Mouse (Mus musculus): ENCODE measurements at regions not wholly inside any gene's neighbourhood (a gene's known extent, or its start where the extent isn't known, plus 50 kb on each side); places are given as distances from the start of the nearest gene placed in this dataset.

- H3K27ac ChIP-seq (ENCODE audit: insufficient read depth, low read depth, low read length) = no peak overlapping the region
- WGBS = 94% methylated on average over 3 of the region's 3 CpGs
- no peak overlapping the region for H3K4me3 ChIP-seq (ENCODE audit: insufficient read depth, low read depth, low read length)
- H3K4me1 ChIP-seq (ENCODE audit: control insufficient read depth, insufficient read depth, low read length) = no peaks in the 10 kb centered on the region
- TF ChIP-seq CTCF (IDR thresholded peaks at IDR 0.05; ENCODE audit: insufficient read depth, low read depth, low read length) (no peak), POLR2A (IDR thresholded peaks at IDR 0.05; ENCODE audit: insufficient read depth, low read depth, low read length) (no peak)
Measured at GRCm38 (mm10) chr7:75923951-75924467, 75.9 kb downstream of the Klhl25 start.

DNA sequence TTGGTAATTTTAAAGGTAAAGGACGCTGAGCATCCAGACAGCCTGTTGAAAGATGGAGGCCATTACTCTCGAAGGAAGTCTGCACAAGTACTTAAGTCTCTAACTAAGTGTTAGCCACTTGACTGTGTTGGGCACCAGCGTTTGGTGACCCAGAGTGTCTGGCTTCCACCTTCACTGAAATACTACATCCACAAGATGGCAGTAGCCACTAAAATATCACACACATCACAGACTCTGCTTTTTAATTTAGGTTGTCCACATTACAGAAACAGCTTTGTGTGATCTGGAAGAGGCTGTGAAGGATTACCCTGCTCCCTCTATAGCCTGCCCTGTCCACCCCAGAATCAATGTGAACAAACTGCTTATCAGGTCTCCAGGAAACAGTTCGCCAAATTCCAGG lies 79.4 kb downstream of the Klhl25 start:
- no peak for TF ChIP-seq CTCF (IDR thresholded peaks at IDR 0.05; ENCODE audit: insufficient read depth, low read depth, low read length)
- no peak for TF ChIP-seq POLR2A (IDR thresholded peaks at IDR 0.05; ENCODE audit: insufficient read depth, low read depth, low read length)
- 27% methylated on average over 4 of the region's 4 CpGs for WGBS
- no peak overlapping the region for H3K27ac ChIP-seq (ENCODE audit: insufficient read depth, low read depth, low read length)
- H3K4me1 ChIP-seq (ENCODE audit: control insufficient read depth, insufficient read depth, low read length) = no peaks in the 10 kb centered on the region
- H3K4me3 ChIP-seq (ENCODE audit: insufficient read depth, low read depth, low read length) = no peak overlapping the region

GRCm38 (mm10) chr7:75943844-75944243 lies 95.7 kb downstream of the Klhl25 start:
- Histone ChIP-seq H3K27ac (ENCODE audit: insufficient read depth, low read depth, low read length) (no peak overlapping the region), H3K4me1 (ENCODE audit: control insufficient read depth, insufficient read depth, low read length) (no peaks in the 10 kb centered on the region), H3K4me3 (ENCODE audit: insufficient read depth, low read depth, low read length) (no peak overlapping the region)
- TF ChIP-seq CTCF (IDR thresholded peaks at IDR 0.05; ENCODE audit: insufficient read depth, low read depth, low read length) (no peak), POLR2A (IDR thresholded peaks at IDR 0.05; ENCODE audit: insufficient read depth, low read depth, low read length) (no peak)
- WGBS = 51% methylated on average over 3 of the region's 3 CpGs

- TF ChIP-seq POLR2A (IDR thresholded peaks at IDR 0.05; ENCODE audit: insufficient read depth, low read depth, low read length) (no peak), CTCF (IDR thresholded peaks at IDR 0.05; ENCODE audit: insufficient read depth, low read depth, low read length) (no peak)
- 72% methylated on average over 9 of the region's 9 CpGs for WGBS
- Histone ChIP-seq H3K27ac (ENCODE audit: insufficient read depth, low read depth, low read length) (no peak overlapping the region), H3K4me3 (ENCODE audit: insufficient read depth, low read depth, low read length) (no peak overlapping the region), H3K4me1 (ENCODE audit: control insufficient read depth, insufficient read depth, low read length) (no peaks in the 10 kb centered on the region)
Measured at GRCm38 (mm10) chr7:75955671-75956070, 107.6 kb downstream of the Klhl25 start.

GRCm38 (mm10) chr7:75957366-75957765 lies 109.3 kb downstream of the Klhl25 start:
- Histone ChIP-seq H3K27ac (ENCODE audit: insufficient read depth, low read depth, low read length) (no peak overlapping the region), H3K4me3 (ENCODE audit: insufficient read depth, low read depth, low read length) (no peak overlapping the region), H3K4me1 (ENCODE audit: control insufficient read depth, insufficient read depth, low read length) (no peaks in the 10 kb centered on the region)
- 85% methylated on average over 5 of the region's 5 CpGs for WGBS
- TF ChIP-seq POLR2A (IDR thresholded peaks at IDR 0.05; ENCODE audit: insufficient read depth, low read depth, low read length) = no peak
- TF ChIP-seq CTCF (IDR thresholded peaks at IDR 0.05; ENCODE audit: insufficient read depth, low read depth, low read length) = no peak

GRCm38 (mm10) chr7:75959903-75960620 lies 112.0 kb downstream of the Klhl25 start:
- no peak overlapping the region for H3K27ac ChIP-seq (ENCODE audit: insufficient read depth, low read depth, low read length)
- H3K4me1 ChIP-seq (ENCODE audit: control insufficient read depth, insufficient read depth, low read length) = no peaks in the 10 kb centered on the region
- WGBS = 82% methylated on average over 14 of the region's 14 CpGs
- H3K4me3 ChIP-seq (ENCODE audit: insufficient read depth, low read depth, low read length) = no peak overlapping the region
- TF ChIP-seq POLR2A (IDR thresholded peaks at IDR 0.05; ENCODE audit: insufficient read depth, low read depth, low read length) (no peak), CTCF (IDR thresholded peaks at IDR 0.05; ENCODE audit: insufficient read depth, low read depth, low read length) (no peak)

DNA sequence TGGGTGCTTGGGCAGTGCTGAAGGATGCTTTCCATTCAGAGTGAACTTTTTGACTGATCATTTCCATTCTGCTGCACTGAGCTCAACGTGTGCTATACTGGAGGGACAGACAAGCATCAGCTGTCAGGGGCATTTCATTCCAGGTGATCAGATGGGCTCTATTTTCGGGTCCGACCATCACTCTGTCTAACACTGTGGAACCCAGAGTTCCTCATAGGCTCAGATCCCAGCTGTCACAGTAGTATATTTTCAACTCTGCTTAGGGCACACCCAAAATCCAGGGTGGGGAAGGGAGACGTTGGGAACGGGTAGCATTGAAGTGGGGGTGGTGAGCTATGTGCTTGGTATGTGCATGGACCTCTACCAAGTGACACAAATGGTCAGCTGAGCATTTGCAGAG lies 120.1 kb downstream of the Klhl25 start:
- no peak overlapping the region for H3K4me3 ChIP-seq (ENCODE audit: insufficient read depth, low read depth, low read length)
- H3K4me1 ChIP-seq (ENCODE audit: control insufficient read depth, insufficient read depth, low read length) = no peaks in the 10 kb centered on the region
- no peak for TF ChIP-seq CTCF (IDR thresholded peaks at IDR 0.05; ENCODE audit: insufficient read depth, low read depth, low read length)
- TF ChIP-seq POLR2A (IDR thresholded peaks at IDR 0.05; ENCODE audit: insufficient read depth, low read depth, low read length) = no peak
- no peak overlapping the region for H3K27ac ChIP-seq (ENCODE audit: insufficient read depth, low read depth, low read length)
- WGBS = 90% methylated on average over 5 of the region's 5 CpGs

DNA sequence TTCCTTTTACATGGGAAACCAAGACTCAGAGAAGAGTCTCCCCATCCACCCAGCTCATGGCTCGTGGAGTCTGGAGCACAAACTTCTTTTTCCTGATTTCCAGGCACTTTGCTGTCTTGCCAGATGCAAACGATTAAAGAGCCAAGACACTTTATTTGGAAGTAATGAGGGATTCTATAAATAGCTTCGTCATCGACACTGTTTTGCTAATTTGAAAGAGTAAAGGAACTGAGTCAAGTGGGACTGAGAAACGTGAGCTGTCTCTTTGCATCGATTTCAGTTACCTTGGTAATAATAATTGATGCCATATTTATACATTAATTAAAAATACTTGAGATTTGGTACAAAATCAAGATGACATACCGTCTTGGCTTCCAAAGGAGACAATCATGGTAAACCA lies 122.8 kb downstream of the Klhl25 start:
- H3K4me1 ChIP-seq (ENCODE audit: control insufficient read depth, insufficient read depth, low read length) = no peaks in the 10 kb centered on the region
- 27% methylated on average over 7 of the region's 7 CpGs for WGBS
- TF ChIP-seq POLR2A (IDR thresholded peaks at IDR 0.05; ENCODE audit: insufficient read depth, low read depth, low read length) = no peak
- TF ChIP-seq CTCF (IDR thresholded peaks at IDR 0.05; ENCODE audit: insufficient read depth, low read depth, low read length) = no peak
- no peak overlapping the region for H3K27ac ChIP-seq (ENCODE audit: insufficient read depth, low read depth, low read length)
- no peak overlapping the region for H3K4me3 ChIP-seq (ENCODE audit: insufficient read depth, low read depth, low read length)

GRCm38 (mm10) chr7:75971706-75972105 lies 123.6 kb downstream of the Klhl25 start:
- no peak overlapping the region for H3K4me3 ChIP-seq (ENCODE audit: insufficient read depth, low read depth, low read length)
- TF ChIP-seq CTCF (IDR thresholded peaks at IDR 0.05; ENCODE audit: insufficient read depth, low read depth, low read length) = no peak
- no peak for TF ChIP-seq POLR2A (IDR thresholded peaks at IDR 0.05; ENCODE audit: insufficient read depth, low read depth, low read length)
- no peaks in the 10 kb centered on the region for H3K4me1 ChIP-seq (ENCODE audit: control insufficient read depth, insufficient read depth, low read length)
- 95% methylated on average over 3 of the region's 3 CpGs for WGBS
- no peak overlapping the region for H3K27ac ChIP-seq (ENCODE audit: insufficient read depth, low read depth, low read length)

Measured in olfactory bulb, adult 2 months (tissue).